Mouse (Mus musculus) left cerebral cortex, adult 2 months (tissue): Measurements from ENCODE around the gene Rab6b. TPM values are rescaled to one million over a fixed set of nuclear protein-coding genes. Genes with fewer than 3 reads are reported as not detected.

Experiments
- DNase-seq, 2 experiments: peaks; one replicate each; pipeline ENCODE4 v3.0.0; 2021 to 2022; ENCODE audit warnings: low spot score in 2 of 2, mixed read lengths in 1 of 2; ENCODE audit errors: extremely low spot score in 1 of 2
- H3K27ac ChIP-seq: fragments of 200-600 bp; 2 replicates; pipeline ENCODE4 v1.8.1; 2022
- H3K4me3 ChIP-seq: fragments of 200-600 bp; 2 replicates; pipeline ENCODE4 v1.8.1; 2022
- CTCF ChIP-seq: fragments of 200-600 bp; IDR thresholded peaks from 2 replicates; pipeline ENCODE4 v1.8.1; 2022; ENCODE audit warnings: antibody characterized with exemption, mild to moderate bottlenecking, moderate library complexity
- intact Hi-C: fragments of 180-260 bp; cut with DNase I; formaldehyde crosslinking; loops from one replicate; pipeline ENCODE4 v1.15.1; 2025
- total RNA-seq, 2 experiments: library from RNA; stranded (reverse); gene quantifications; 2 replicates each; pipeline ENCODE4 v1.2.3; 2021

The Rab6b gene
- total RNA-seq, 2 experiments from 2014 or later: 605 to 610 TPM

DNA sequence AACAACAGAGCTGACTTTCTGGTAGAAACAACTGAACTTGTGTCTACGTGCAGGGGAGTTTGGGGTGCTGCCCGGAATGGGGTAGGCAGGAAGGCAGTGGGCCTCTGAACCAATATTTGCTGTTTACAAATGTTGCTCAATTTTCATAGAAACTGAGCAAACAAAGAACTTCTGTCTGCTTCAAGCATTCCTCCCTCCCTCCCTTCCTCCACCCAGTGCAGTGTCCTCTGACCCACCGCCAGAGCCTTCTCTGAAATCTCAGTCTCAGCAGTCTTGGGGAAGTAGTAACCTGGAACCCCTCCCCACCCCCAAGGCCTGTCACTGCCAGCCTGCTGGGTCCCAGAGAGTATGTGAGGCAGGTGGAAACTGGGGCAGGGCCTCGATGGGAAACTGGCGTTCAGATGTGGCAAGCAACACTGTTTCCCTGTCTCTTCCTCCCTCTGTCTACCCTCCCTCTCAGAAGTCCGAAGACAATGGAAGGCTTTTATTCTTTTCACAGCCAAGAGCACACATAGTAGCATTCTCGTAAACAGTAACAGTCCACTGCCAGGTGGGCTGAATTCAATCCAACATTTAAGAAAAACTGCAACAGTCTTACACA, 123.1 kb downstream of the Rab6b start:
- DNase-seq: no peak
- Histone ChIP-seq H3K27ac (peak overlapping the region; percentile 19; the same call in 1 of the 2 replicates), H3K4me3 (no peak overlapping the region)

More for the DNA sequence above, 123.1 kb downstream of the Rab6b start:
- intact Hi-C loops: no loop called here
- TF ChIP-seq CTCF: no peak

Other genes with a start within 250 kb of the Rab6b start
- gene Slco2a1, start 123.1 kb upstream of the Rab6b start, total RNA-seq: 1 to 10 TPM in 1 of 2 experiments, under 1 TPM in 1; 0.89 to 1.2 TPM
- 10 to 100 TPM; 17.6 to 20.5 TPM for gene Srprb, start 90.3 kb downstream of the Rab6b start, total RNA-seq
- gene Gm20425, start 118.5 kb downstream of the Rab6b start, total RNA-seq: 10 to 100 TPM in 1 of 2 experiments, 1 to 10 TPM in 1; 8.5 to 11.7 TPM
- 100 to 1,000 TPM; 131 to 135 TPM for gene Trf, start 118.7 kb downstream of the Rab6b start, total RNA-seq
- gene 1300017J02Rik, start 193.3 kb downstream of the Rab6b start, total RNA-seq: not detected
- gene Topbp1, start 193.4 kb downstream of the Rab6b start, total RNA-seq: 10 to 100 TPM; 20.0 to 23.1 TPM